Comparison of ENCODE assay signal across 16 mouse cellular contexts in genomic region chr5:131711474-131712129, GRCm38 (mm10).
DNase-seq lines count a peak whose midpoint lies in the region; ATAC-seq lines count a peak whose summit lies in the region.
"Had no signal": no experiment of that assay in that cellular context is flagged by ENCODE, and none has a peak within 500 bp of the region (broad histone marks: within the 10 kb centered on the region; RNA-seq: fewer than 3 reads in every experiment).

No protein-coding gene starts in this region.

- no peak overlapping the region for H3K4me2 ChIP-seq in hindbrain, embryonic 12.5 days (replicated peaks)
- no peak overlapping the region for H3K4me2 ChIP-seq in hindbrain, embryonic 14.5 days (replicated peaks)
- H3K4me2 ChIP-seq in limb, embryonic 12.5 days: no peak overlapping the region
- H3K4me2 ChIP-seq: liver, embryonic 12.5 days had no signal

- ATAC-seq in hindbrain, embryonic 12.5 days (ENCODE audit: low FRiP score): no peak
- no peak for ATAC-seq in hindbrain, embryonic 14.5 days (ENCODE audit: low FRiP score)
- no peak; the same call in 1 of the 2 replicates for ATAC-seq in limb, embryonic 12.5 days (ENCODE audit: insufficient number of reproducible peaks, insufficient read depth, low FRiP score, low TSS enrichment, low read depth)
- ATAC-seq in frontal cortex, adult (ENCODE audit: low TSS enrichment): no peak
- ATAC-seq: liver, embryonic 12.5 days; Patski had no signal

- 0 out of 2 replicates have a peak overlapping the region, but pooled peaks have one; percentile 5 for H3K27ac ChIP-seq in hindbrain, embryonic 12.5 days
- no peak overlapping the region for H3K27ac ChIP-seq in hindbrain, embryonic 14.5 days
- peak overlapping the region; percentile 66 for H3K27ac ChIP-seq in limb, embryonic 12.5 days
- H3K27ac ChIP-seq: forebrain, embryonic 10.5 days; gastrocnemius, adult 2 months; liver, embryonic 12.5 days had no signal

- H3K27me3 ChIP-seq in hindbrain, embryonic 12.5 days: no peaks in the 10 kb centered on the region
- H3K27me3 ChIP-seq in hindbrain, embryonic 14.5 days (ENCODE audit: control insufficient read depth, insufficient read depth, low read length): no peaks in the 10 kb centered on the region
- 0 out of 2 replicates have a peak, but pooled peaks cover 6% of the 10 kb centered on the region for H3K27me3 ChIP-seq in limb, embryonic 12.5 days
- H3K27me3 ChIP-seq: liver, embryonic 12.5 days; Patski had no signal

- peaks cover 9% of the 10 kb centered on the region for H3K36me3 ChIP-seq in hindbrain, embryonic 12.5 days
- H3K36me3 ChIP-seq in hindbrain, embryonic 14.5 days (replicated peaks; ENCODE audit: control insufficient read depth, insufficient read depth): no peaks in the 10 kb centered on the region
- peaks cover 10% of the 10 kb centered on the region for H3K36me3 ChIP-seq in limb, embryonic 12.5 days
- H3K36me3 ChIP-seq: liver, embryonic 12.5 days had no signal

- H3K4me1 ChIP-seq in hindbrain, embryonic 12.5 days: peaks cover 11% of the 10 kb centered on the region; the same call in 1 of the 2 replicates
- peaks cover 5% of the 10 kb centered on the region for H3K4me1 ChIP-seq in hindbrain, embryonic 14.5 days (replicated peaks; ENCODE audit: control insufficient read depth, insufficient read depth, low read length)
- peaks cover 26% of the 10 kb centered on the region for H3K4me1 ChIP-seq in limb, embryonic 12.5 days (replicated peaks)
- H3K4me1 ChIP-seq: liver, embryonic 12.5 days had no signal

- H3K9me3 ChIP-seq in hindbrain, embryonic 12.5 days (replicated peaks): no peaks in the 10 kb centered on the region
- no peaks in the 10 kb centered on the region for H3K9me3 ChIP-seq in hindbrain, embryonic 14.5 days (ENCODE audit: control insufficient read depth, low read length)
- peaks cover 4% of the 10 kb centered on the region; the same call in 1 of the 2 replicates for H3K9me3 ChIP-seq in limb, embryonic 12.5 days
- H3K9me3 ChIP-seq: liver, embryonic 12.5 days had no signal

- WGBS in hindbrain, embryonic 12.5 days: 62% methylated on average over 5 of the region's 5 CpGs
- 50% methylated on average over 5 of the region's 5 CpGs for WGBS in hindbrain, embryonic 14.5 days
- WGBS in limb, embryonic 12.5 days: 21% methylated on average over 5 of the region's 5 CpGs

- H3K9ac ChIP-seq in hindbrain, embryonic 12.5 days: no peak overlapping the region
- no peak overlapping the region for H3K9ac ChIP-seq in hindbrain, embryonic 14.5 days
- no peak overlapping the region for H3K9ac ChIP-seq in limb, embryonic 12.5 days (replicated peaks)
- H3K9ac ChIP-seq: liver, embryonic 12.5 days had no signal

- DNase-seq in hindbrain, embryonic 14.5 days (ENCODE audit: low spot score): no peak
- peak; percentile 14 for DNase-seq in urinary bladder, postnatal 14 days (ENCODE audit: low spot score)
- no peak for DNase-seq in urinary bladder, postnatal 25 days (ENCODE audit: low spot score)
- DNase-seq in cerebellum, adult 11 months: no peak
- DNase-seq: cerebellum, adult 18-20 months; gastrocnemius, adult 2 months; heart, postnatal 4 days; right cerebral cortex, postnatal 25 days; thymus, postnatal 25 days had no signal

- no peak overlapping the region for H3K4me3 ChIP-seq in hindbrain, embryonic 12.5 days
- H3K4me3 ChIP-seq in hindbrain, embryonic 14.5 days (replicated peaks; ENCODE audit: low read length): no peak overlapping the region
- H3K4me3 ChIP-seq in limb, embryonic 12.5 days (replicated peaks): no peak overlapping the region
- H3K4me3 ChIP-seq: forebrain, embryonic 10.5 days; gastrocnemius, adult 2 months; liver, embryonic 12.5 days; megakaryocyte, embryonic 14.5 days had no signal
